Mouse (Mus musculus): ENCODE data around the gene Aqp1. TPM values are rescaled to one million over a fixed set of nuclear protein-coding genes. Genes with fewer than 3 reads are reported as not detected.

The Aqp1 gene
- polyA plus RNA-seq, 1 experiment, result 1,116 TPM

DNA sequence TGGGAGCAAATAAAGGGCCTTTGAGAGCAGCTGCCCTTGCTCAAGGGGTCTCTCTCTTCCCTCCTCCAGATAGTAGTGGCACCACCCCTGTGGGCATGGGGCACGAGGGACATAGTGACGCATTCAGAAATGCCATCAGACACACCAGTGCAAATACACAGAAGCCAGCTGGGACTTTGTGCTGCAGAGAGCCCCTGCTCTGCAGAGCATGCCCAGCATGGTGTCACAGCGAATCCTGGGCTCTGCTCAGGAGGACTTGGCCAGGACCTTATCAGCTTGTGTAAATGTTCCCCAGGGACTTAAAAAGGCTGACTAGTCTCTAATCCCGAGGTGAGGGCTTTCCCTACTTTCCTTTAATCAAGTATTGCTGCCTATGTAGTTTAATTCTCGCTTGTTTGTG, 5.5 kb downstream of the Aqp1 start:
- H3K4me1 ChIP-seq (ENCODE audit: control insufficient read depth, insufficient read depth, low read length), result peaks cover 15% of the 10 kb centered on the region
- no peak for DNase-seq
- H3K4me3 ChIP-seq (replicated peaks; ENCODE audit: extremely low read depth, low read depth, low read length), result no peak overlapping the region
- 18% methylated on average over 5 of the region's 5 CpGs for WGBS
- TF ChIP-seq POLR2A (IDR thresholded peaks at IDR 0.05; ENCODE audit: borderline replicate concordance, extremely low read depth, low read depth, low read length) (no peak), CTCF (IDR thresholded peaks at IDR 0.05; ENCODE audit: insufficient read depth, low read length) (no peak)

DNA sequence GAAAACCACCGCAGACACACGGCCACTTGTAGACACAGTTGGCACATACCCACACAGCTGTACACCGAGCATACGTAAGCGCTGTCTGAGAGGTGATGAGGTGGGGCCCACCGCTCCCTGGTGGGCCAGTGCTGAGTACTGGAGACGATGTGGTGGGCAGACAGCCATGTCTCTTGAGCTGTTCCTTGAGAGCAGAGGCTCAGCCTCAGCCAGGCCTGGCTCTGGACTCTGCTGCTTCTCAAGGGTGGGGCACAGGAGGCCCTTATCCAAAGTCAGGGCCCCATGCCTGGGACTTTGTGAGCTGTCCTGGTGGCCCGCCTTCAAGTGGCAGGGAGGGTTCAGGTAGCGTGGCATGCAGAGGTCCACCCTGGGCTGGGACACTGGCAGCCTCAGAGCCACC, 6.1 kb downstream of the Aqp1 start:
- no peak for DNase-seq
- WGBS, result 47% methylated on average over 9 of the region's 9 CpGs
- peaks cover 15% of the 10 kb centered on the region for H3K4me1 ChIP-seq (ENCODE audit: control insufficient read depth, insufficient read depth, low read length)
- H3K4me3 ChIP-seq (replicated peaks; ENCODE audit: extremely low read depth, low read depth, low read length), result no peak overlapping the region
- TF ChIP-seq CTCF (IDR thresholded peaks at IDR 0.05; ENCODE audit: insufficient read depth, low read length) (no peak), POLR2A (IDR thresholded peaks at IDR 0.05; ENCODE audit: borderline replicate concordance, extremely low read depth, low read depth, low read length) (no peak)

DNA sequence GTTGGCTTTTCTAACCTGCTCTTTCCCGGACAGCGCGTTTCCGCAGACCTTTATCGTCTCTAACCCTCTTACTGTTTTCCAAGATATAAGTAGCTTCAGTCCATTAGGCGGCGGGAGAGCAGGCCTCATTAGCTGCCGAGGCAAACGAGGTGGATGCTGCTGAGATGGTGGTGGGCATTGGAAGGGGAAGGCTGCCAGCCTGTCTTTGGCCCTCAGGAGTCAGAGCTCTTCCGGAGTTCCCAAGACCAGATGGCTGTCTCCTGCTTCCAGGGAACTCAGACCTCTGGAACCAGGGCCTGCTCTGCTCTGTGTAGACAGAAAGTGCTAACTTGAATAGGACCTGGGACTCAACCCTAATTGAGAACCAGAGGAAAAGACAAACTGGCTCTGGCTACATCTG, 7.2 kb downstream of the Aqp1 start:
- no peak for DNase-seq
- TF ChIP-seq POLR2A (IDR thresholded peaks at IDR 0.05; ENCODE audit: borderline replicate concordance, extremely low read depth, low read depth, low read length) (no peak), CTCF (IDR thresholded peaks at IDR 0.05; ENCODE audit: insufficient read depth, low read length) (no peak)
- 87% methylated on average over 10 of the region's 10 CpGs for WGBS
- peaks cover 15% of the 10 kb centered on the region for H3K4me1 ChIP-seq (ENCODE audit: control insufficient read depth, insufficient read depth, low read length)
- H3K4me3 ChIP-seq (replicated peaks; ENCODE audit: extremely low read depth, low read depth, low read length), result no peak overlapping the region

DNA sequence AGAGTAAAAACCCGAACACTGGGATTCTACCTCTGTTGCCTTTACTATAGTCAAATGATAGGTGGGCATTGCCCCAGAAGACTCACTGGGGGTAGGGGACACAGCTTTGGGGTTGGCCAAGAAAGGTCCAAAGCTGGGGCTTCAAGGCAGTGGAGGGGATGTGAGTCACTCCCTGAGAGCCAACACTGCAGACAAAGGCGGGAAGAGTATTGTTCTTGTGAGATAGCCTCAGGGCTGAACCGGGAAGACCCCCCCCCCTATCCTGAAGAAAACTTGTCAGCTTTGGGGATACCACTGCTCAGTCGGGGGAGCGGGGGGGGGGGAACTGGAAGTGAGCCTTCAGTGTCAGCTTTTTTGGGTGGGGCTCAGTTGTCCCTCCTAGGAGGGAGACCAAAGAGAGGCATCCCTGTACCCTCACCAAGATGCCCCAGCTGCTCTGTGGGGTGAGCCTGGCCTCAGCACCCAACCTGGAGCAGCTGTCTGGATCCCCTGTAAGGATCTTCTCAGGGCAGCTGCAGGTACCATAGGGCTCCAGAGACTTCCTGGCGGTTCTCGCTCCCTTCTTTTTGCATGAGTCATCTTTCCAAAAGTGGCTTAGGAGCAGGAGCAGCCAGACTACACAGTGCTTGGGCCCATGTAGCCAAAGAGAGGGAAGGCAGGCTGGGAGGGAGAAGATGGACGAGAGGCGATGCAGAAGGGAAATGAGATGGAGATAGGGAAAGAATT, 8.2 kb downstream of the Aqp1 start:
- DNase-seq, result no peak
- Histone ChIP-seq H3K4me3 (replicated peaks; ENCODE audit: extremely low read depth, low read depth, low read length) (no peak overlapping the region), H3K4me1 (ENCODE audit: control insufficient read depth, insufficient read depth, low read length) (peaks cover 15% of the 10 kb centered on the region)
- no peak for TF ChIP-seq CTCF (IDR thresholded peaks at IDR 0.05; ENCODE audit: insufficient read depth, low read length)
- TF ChIP-seq POLR2A (IDR thresholded peaks at IDR 0.05; ENCODE audit: borderline replicate concordance, extremely low read depth, low read depth, low read length), result no peak
- 52% methylated on average over 9 of the region's 9 CpGs for WGBS

DNA sequence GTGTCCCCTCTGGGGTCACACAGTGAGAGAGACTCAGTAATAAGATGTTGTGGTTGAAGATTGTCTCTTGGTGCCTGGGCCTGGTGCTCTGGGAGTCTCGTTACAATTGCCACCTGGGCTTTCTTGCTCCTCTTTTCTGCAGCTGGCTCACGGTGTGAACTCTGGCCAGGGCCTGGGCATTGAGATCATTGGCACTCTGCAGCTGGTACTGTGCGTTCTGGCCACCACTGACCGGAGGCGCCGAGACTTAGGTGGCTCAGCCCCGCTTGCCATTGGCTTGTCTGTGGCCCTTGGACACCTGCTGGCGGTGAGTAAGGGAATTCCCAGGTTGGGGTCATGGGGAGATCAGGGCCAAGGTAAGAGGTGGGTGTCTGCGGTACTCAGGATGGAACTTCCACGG, 9.0 kb downstream of the Aqp1 start:
- WGBS, result 94% methylated on average over 10 of the region's 10 CpGs
- no peak for TF ChIP-seq CTCF (IDR thresholded peaks at IDR 0.05; ENCODE audit: insufficient read depth, low read length)
- TF ChIP-seq POLR2A (IDR thresholded peaks at IDR 0.05; ENCODE audit: borderline replicate concordance, extremely low read depth, low read depth, low read length), result no peak
- H3K4me1 ChIP-seq (ENCODE audit: control insufficient read depth, insufficient read depth, low read length), result peaks cover 15% of the 10 kb centered on the region
- peak; percentile 2 for DNase-seq
- no peak overlapping the region for H3K4me3 ChIP-seq (replicated peaks; ENCODE audit: extremely low read depth, low read depth, low read length)

DNA sequence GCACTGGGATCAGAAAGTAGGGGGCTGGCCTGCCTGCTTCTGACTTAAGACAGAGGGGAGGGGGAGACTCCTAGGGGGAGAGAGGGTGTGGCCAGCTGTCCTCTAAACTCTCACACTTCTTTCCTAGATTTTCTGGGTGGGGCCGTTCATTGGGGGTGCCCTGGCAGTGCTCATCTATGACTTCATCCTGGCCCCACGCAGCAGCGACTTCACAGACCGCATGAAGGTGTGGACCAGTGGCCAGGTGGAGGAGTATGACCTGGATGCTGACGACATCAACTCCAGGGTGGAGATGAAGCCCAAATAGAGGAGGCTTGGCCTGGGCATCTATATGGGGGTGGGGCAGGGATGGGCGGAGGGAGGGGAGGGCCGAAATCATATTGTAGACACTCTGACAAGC, 10.3 kb downstream of the Aqp1 start:
- TF ChIP-seq CTCF (IDR thresholded peaks at IDR 0.05; ENCODE audit: insufficient read depth, low read length) (no peak), POLR2A (IDR thresholded peaks at IDR 0.05; ENCODE audit: borderline replicate concordance, extremely low read depth, low read depth, low read length) (no peak)
- no peak for DNase-seq
- Histone ChIP-seq H3K4me3 (replicated peaks; ENCODE audit: extremely low read depth, low read depth, low read length) (no peak overlapping the region), H3K4me1 (ENCODE audit: control insufficient read depth, insufficient read depth, low read length) (peaks cover 14% of the 10 kb centered on the region)
- 81% methylated on average over 7 of the region's 7 CpGs for WGBS

DNA sequence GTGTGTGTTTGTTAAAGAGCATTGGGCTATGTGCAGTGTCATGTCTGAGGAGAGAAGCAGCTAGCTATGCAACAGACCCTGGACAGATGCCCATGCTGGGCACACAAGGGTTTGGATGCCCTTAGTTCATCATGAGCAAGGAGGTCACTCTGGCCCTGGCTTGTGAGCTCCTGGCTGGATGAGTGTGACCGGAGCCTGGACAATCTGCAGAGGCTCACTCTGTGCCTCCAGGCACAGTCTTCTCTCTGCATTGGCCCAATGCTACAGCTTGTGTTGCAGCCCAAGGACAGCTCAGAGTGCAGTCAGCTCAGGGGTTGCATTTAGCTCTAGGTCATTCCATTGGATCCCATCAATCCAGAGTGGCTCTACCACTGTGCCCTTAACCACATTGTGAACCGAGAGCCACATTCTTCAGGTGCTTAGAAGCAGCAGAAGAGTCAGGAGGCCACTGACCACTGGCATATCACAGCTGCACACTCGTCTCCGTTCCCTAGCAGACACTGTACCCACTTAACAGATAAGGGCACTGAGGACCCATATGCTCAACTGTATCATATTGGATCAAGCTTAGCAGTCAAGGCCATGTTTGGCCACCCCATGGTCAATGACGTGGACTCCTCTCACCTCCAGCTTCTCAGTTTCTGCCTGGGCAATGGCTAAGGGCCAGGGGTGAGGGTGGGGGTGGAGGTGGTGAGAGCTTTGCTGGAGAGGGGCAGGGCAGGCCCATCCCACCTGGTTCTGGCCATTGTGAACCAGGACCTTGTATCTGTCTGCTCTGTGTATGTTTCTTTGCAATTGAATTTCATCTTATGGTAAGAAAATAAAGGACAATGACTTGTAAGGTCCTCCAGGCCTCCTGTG, 11.7 kb downstream of the Aqp1 start:
- H3K4me3 ChIP-seq (replicated peaks; ENCODE audit: extremely low read depth, low read depth, low read length), result no peak overlapping the region
- no peak for TF ChIP-seq POLR2A (IDR thresholded peaks at IDR 0.05; ENCODE audit: borderline replicate concordance, extremely low read depth, low read depth, low read length)
- TF ChIP-seq CTCF (IDR thresholded peaks at IDR 0.05; ENCODE audit: insufficient read depth, low read length), result no peak
- 88% methylated on average over 5 of the region's 5 CpGs for WGBS
- no peak for DNase-seq
- H3K4me1 ChIP-seq (ENCODE audit: control insufficient read depth, insufficient read depth, low read length), result peaks cover 3% of the 10 kb centered on the region

DNA sequence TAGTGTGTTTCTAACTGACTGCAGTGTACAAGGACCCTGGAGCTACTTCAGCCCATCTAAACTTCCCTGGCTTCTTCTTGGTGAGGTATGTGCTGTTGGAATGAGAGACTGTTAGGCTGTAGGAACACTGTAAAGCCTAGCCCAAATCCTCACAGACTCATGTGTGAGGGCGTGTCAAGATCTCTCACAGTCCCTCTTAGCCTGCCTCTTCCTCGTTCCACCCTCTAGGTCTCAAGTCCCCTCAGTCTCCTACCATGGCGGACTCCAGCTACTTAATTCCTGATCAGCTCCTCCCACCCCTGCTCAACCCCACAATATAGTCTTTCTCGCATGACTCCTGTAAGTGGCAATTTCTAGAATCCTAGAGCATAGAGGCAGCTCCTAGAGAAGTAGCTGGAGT, 13.0 kb downstream of the Aqp1 start:
- no peak for TF ChIP-seq POLR2A (IDR thresholded peaks at IDR 0.05; ENCODE audit: borderline replicate concordance, extremely low read depth, low read depth, low read length)
- no peak for TF ChIP-seq CTCF (IDR thresholded peaks at IDR 0.05; ENCODE audit: insufficient read depth, low read length)
- H3K4me1 ChIP-seq (ENCODE audit: control insufficient read depth, insufficient read depth, low read length), result peaks cover 3% of the 10 kb centered on the region
- WGBS, result 64% methylated on average over 4 of the region's 4 CpGs
- H3K4me3 ChIP-seq (replicated peaks; ENCODE audit: extremely low read depth, low read depth, low read length), result no peak overlapping the region
- no peak for DNase-seq

DNA sequence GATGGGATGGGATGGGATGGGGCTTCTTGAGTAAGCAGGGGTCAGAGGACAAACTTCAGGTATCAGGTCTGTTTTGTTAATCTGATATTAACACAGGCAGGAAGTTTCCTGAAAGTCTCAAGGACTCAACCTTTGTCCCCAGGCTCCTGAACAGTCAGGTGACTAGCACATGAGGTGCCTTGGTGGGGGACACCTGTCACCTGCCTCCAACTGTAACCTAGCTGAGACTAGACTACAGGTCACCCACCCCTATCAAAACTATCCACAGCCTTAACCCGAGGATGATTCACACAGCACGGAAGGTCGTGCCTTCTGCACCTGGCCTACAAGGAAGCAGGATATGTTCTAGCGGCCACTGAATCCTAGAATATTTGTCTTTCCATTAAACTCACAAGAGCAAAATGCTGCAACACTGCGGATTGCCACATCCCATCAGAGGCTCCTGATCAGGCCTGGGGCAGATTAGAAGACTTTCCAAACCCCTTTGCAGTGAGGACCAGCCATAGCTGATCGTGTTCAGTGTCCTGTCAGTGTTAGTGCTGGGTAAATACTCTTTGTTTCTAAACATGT, 14.2 kb downstream of the Aqp1 start:
- Histone ChIP-seq H3K4me3 (replicated peaks; ENCODE audit: extremely low read depth, low read depth, low read length) (no peak overlapping the region), H3K4me1 (ENCODE audit: control insufficient read depth, insufficient read depth, low read length) (no peaks in the 10 kb centered on the region)
- no peak for DNase-seq
- no peak for TF ChIP-seq CTCF (IDR thresholded peaks at IDR 0.05; ENCODE audit: insufficient read depth, low read length)
- TF ChIP-seq POLR2A (IDR thresholded peaks at IDR 0.05; ENCODE audit: borderline replicate concordance, extremely low read depth, low read depth, low read length), result no peak
- 79% methylated on average over 6 of the region's 6 CpGs for WGBS

Measured in lung, adult 2 months (tissue).